Mouse (Mus musculus) left cerebral cortex, adult 9 months (tissue): Measurements from ENCODE around the gene Zfp879.

Experiments used
- DNase-seq, 2 experiments: peaks; one replicate each; pipeline ENCODE4 v3.0.0; 2022; ENCODE audit warnings: low spot score in 2 of 2

Zfp879 gene

GRCm38 (mm10) chr11:50841023-50841735, at the start of gene Zfp879:
Gene Zfp879 (minus strand): TSS chr11:50841552.
- DNase-seq: peak; percentile 79 to 97

- peak; percentile 93 to 98 for DNase-seq
These were observed 46.2 kb upstream of the Zfp879 start, which contains the start of gene Zfp454 for GRCm38 (mm10) chr11:50887390-50888128. Gene Zfp454 (minus strand): TSS chr11:50887651.

- no peak for DNase-seq
These were observed 45.6 kb upstream of the Zfp879 start for GRCm38 (mm10) chr11:50886933-50887293.

DNA sequence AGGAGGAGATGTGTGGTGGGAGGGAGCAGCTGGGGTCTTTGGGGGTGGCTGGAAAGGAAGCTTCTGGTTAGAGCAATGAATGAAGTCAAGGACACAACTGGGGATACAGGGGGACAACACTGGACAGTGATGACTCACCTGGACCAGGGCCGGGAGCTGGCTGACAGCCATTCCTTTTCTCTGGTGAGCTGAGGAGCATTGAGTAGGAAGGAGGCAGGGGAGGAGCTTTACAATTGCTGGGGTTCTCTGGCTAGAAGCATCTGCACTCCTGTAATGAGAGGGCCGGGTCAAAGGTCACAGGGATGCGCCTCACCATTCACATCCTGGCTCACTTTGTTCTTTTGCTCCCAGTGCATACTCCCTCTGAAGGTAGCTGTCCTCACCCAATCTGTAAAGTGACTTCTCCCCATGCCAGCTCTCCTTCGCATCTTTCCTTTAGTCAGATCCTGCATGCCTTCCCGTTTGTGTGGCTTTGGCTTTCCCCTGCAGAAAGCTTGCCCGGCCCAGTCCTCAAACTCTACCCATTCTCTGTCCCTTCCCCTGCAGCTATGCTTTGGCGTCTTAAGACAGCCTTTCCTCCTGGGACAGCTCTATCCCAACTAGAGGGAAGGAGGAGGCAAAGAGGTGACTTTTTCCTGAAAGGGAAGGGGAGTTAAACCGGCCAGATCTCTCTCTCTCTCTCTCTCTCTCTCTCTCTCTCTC, 45.0 kb upstream of the Zfp879 start:
- no peak for DNase-seq

GRCm38 (mm10) chr11:50883756-50884155, 42.4 kb upstream of the Zfp879 start:
- DNase-seq: no peak

DNA sequence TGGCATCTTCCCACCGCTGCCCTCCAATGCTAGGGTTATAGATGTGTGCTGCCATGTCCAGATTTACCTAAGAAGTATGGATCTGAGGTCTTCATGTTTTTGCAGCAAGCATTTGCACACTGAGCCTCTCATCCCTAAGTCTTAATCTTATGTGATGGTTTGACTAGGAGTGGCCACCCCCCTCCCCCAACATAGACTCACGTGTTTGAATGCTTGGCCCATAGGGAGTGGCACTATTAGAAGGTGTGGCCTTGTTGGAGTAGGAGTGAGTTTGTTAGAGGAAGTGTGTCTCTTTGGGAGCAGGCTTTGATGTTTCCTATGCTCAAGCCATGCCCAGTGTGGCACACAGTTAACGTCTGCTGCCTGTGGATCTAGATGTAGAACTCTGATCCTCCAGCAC, 37.3 kb upstream of the Zfp879 start:
- DNase-seq: no peak

DNA sequence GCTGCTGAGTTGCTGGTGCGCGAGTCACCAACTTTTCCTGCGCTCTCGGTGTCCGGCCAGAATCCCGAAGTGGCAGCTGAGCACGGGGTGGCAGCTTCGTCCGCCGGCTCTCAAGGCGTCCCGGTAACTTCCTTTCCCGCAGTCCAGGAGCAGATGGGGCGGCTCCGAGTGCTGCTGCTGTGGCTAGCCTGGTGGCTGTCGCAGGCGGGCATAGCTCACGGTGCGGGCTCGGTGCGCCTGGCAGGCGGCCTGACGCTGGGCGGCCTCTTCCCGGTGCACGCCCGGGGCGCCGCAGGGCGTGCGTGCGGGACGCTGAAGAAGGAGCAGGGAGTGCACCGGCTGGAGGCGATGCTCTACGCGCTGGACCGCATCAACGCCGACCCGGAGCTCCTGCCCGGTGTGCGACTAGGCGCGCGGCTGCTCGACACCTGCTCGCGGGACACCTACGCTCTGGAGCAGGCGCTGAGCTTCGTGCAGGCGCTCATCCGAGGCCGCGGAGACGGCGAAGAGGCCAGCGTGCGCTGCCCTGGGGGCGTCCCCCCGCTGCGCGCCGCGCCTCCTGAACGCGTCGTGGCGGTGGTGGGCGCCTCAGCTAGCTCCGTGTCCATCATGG, 9.7 kb upstream of the Zfp879 start:
- no peak for DNase-seq

DNA sequence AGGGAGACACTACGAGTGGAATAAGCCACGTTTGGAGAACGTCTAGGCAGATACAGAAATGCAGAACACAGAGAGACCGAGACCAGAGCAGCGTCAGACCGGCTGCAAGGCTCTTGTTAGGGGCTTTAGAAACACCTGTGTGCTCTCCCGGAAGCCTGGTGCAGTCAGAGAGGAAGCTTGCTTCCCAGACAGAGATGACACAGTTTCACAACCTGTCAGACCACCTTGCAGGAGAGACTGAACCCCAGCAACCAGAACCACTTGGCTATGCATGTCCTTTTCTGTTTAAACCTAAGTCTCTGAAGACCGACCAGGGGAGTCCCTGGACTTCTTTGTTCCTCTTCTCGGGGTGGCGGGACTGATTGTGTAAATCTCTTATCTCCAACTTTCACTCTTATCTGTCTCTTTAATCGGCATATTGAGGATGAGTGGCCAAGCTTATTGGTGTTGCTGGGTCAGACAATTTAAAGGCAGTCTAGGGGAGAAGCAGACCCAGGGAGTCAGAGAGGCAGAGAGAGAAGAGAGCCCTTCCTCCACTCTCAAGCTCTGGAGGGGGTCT, 8.9 kb upstream of the Zfp879 start, which contains the start of gene Grm6:
Gene Grm6 (plus strand): TSS at position 509 of the 559 bp plus-strand sequence.
- DNase-seq: no peak

DNA sequence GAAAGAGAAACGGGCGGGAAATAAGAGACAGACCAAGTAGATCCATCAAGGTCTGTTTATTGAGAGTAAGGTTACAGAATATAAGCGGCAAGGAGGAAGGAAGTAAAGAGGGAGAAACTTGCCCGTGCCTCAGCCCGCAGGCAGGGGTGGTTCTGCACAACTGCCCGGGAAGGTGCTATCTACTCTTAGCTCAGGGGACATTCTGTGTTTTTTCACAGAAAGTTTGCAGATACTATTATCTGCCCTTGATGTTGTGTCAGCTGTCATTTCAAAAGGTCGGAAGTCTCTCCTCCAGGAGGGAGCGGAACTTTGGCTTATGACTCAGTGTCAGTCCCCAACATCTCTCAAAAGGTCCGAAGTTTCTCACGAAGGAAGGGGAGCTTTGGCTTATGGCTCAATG, 8.0 kb upstream of the Zfp879 start:
- DNase-seq: no peak

DNA sequence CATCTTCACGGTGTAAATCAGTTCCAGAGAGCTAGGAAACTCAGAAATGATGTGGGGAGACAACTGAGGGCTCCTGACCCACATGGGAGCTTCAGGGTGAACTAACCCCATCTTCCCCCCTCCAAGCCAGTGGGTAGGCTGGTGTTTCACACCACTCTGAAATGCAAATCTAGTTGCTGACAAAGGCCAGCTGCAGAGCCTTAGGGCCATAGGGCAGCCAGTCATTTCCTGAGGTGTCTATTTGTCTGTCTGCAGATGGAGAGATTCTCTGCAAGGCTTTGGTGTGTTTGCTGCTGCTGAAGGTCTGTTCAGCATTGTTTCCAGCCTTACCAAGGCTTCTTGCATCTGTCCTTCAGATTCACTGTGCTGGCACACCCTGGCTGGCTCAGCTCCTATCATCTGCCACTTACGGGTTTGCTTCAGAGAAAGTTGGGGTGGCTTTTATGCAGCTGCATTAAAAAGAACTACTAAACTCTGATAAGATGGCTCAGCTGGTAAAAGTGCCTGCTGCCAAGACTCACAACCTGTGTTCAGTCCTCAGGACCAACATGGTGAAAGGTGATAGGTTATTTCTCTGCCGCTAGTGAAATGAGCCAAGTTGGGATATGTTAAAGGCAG, 7.3 kb upstream of the Zfp879 start:
- no peak for DNase-seq

DNA sequence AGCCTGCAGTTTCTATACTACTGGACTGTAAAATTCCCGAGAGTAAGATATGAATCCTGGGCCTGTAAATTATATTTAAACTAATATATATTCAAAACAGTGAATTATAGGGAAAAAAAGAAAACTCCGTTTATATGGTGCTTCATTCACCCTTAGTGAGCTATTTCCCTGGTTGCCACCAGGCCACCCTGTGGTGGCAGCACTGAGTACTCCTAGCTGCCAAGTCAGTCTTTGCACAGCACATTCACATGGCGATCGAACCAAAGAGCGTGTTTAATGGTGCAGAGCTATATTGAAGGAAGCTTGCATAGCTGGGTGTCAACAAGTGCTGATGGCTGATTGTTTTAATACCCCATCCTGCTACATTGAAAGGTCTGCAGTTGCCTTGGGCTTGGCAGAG, 5.7 kb upstream of the Zfp879 start:
- DNase-seq: no peak

DNA sequence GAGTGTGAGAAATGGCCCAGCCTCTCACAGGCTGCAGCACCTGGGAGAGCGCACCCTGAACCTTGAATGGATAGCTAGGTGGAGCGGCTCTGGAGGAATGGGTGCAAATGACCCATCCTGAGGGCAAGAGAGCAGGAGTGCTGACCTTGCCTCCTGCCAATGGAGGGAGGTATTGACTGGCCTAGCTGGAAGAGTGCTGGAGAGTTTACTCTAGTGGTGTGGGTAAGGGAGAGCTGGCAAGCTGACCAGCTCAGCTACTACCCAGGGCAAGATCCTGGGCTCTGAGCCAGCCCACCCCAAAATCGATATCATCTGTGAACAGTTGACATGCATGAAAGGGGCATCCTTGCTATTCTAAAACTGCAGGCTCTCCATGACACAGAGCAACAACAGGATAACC, 4.6 kb upstream of the Zfp879 start:
- DNase-seq: no peak

DNA sequence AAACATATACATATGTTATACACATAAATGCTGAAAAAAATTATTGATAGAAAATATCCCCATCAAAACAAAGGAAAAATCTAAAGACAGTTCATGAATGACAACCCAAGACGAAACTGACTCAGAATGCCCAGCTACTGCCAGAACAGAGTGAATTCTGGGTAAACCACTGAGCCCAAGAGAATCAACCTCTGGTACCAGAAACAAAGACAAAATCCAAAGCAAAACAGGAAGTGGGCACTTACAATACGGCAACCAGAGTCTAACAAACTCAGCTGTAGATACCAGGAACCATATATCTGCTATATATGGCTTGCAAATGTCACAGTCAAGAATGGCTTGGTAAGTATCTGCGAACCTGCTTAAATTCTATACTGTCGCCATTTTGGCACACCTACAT, 5.6 kb downstream of the Zfp879 start:
- no peak for DNase-seq

DNA sequence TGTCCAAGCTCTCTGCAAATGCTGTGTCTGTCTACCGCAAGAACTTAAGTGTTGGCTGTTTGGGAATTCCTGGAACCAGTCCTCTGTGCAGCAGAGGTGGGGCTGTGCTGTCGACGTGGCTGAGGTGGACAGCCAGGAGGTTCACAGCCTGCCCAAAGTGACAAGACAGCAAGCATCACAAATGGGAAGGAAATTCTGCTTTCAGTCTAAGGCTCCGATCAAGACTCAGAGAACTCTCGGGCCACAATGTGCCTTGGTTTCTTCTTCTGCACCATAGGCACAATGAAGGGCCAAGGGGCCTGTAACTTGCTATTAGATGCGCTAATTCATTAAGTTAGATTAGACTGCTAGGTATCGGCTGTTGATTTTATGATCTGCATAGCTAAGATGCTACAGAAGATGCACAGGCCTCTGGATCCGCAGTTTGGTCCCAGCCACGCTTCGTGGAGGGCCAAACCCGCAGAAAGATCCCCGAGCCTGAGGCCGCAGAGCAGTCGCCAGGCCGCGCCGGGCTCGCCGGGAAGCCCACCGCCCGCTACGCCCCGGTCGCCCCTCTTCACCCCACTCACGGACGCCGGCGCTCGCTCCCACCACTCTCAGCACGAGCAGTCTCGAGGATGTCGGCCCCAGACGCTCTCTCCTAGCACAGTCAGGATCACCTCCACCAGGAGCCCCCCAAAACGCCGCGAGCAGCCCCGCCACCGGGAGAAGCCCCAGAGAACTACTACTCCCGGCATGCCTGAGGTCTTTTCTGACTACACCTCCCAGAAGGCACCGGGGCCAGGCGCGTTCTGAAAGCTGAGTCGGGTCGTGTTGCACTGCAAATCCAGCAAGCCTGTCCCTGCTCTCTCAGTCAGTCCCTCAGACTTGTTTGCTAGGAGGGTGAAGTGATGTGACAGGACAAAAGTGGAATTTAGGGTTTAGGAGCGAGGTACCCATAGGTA, 14.1 kb downstream of the Zfp879 start, which contains the start of gene Zfp354c:
Gene Zfp354c (minus strand): TSS at position 715 of the 944 bp plus-strand sequence.
- peak; percentile 52 to 88 for DNase-seq

DNA sequence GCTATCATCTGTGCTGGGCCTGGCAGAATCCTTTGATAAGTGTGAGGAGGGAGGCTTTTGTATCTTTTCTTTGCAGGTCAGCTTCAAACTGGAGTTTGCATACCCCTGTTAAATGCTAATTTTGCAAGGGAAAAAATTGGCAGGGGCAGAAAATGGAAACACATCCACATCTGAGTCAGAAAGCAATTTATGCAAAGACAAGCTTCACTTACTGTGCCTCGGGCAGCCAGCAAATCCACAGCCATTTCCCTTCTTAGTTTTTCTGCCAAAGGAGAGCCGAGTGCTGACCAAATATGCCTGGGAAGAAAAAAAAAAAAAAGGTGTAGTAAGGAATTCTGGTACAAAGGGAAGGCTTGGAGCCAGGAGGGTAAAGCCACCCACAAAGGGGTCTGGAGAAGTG, 15.1 kb downstream of the Zfp879 start:
- DNase-seq: no peak

- DNase-seq: no peak
These were observed 27.1 kb downstream of the Zfp879 start for GRCm38 (mm10) chr11:50814233-50814632.

GRCm38 (mm10) chr11:50798836-50799235, 42.5 kb downstream of the Zfp879 start:
- no peak for DNase-seq

GRCm38 (mm10) chr11:50797674-50798073, 43.7 kb downstream of the Zfp879 start:
- no peak for DNase-seq
